Mouse (Mus musculus): ENCODE measurements around the gene Efhc1. TPM values are rescaled to one million over a fixed set of nuclear protein-coding genes. Genes with fewer than 3 reads are reported as not detected.

The Efhc1 gene
- total and polyA plus RNA-seq, 3 experiments = not detected

- Histone ChIP-seq H3K27ac (ENCODE audit: insufficient read depth, low read depth) (no peak overlapping the region), H3K9ac (ENCODE audit: insufficient read depth, low read depth) (no peak overlapping the region), H3K4me2 (ENCODE audit: insufficient read depth, low read depth, poor library complexity, severe bottlenecking) (no peak overlapping the region), H3K79me2 (replicated peaks; ENCODE audit: control insufficient read depth, extremely low read depth, insufficient read depth, poor library complexity, severe bottlenecking) (no peaks in the 10 kb centered on the region), H3K9me3 (replicated peaks; ENCODE audit: low read length) (no peaks in the 10 kb centered on the region), H3K4me3 (replicated peaks in 1 of 3; ENCODE audit: low read depth in 2 of 3, low read length in 2 of 3, poor library complexity in 1 of 3) (no peak overlapping the region), H3K4me1 (ENCODE audit: control insufficient read depth in 1 of 2, insufficient read depth in 2 of 2) (no peaks in the 10 kb centered on the region), H3K36me3 (replicated peaks in 1 of 2; ENCODE audit: control insufficient read depth in 1 of 2, insufficient read depth in 1 of 2, low read length in 1 of 2) (peaks cover 0 to 18% of the 10 kb centered on the region in 2 experiments), H3K27me3 (replicated peaks) (no peaks in the 10 kb centered on the region)
- dilution Hi-C loops (cut with MboI; ENCODE audit: extremely low pct_ligation_motif_present, extremely low pct_unique_long_range_greater_than_20kb, low sequenced_read_pairs) = no loop called here
- in situ Hi-C loops (cut with MboI; ENCODE audit: low pct_ligation_motif_present, low pct_unique_long_range_greater_than_20kb, low sequenced_read_pairs) = no loop called here
- no peak for DNase-seq (ENCODE audit: extremely low read depth)
- TF ChIP-seq ZKSCAN1 (IDR thresholded peaks at IDR 0.05; ENCODE audit: borderline replicate concordance, low read depth, low read length) = no peak
Observed at GRCm38 (mm10) chr1:21023101-21023500, 71.7 kb downstream of the Efhc1 start.

GRCm38 (mm10) chr1:21025203-21025602 lies 73.8 kb downstream of the Efhc1 start:
- Histone ChIP-seq H3K4me3 (replicated peaks in 1 of 3; ENCODE audit: low read depth in 2 of 3, low read length in 2 of 3, poor library complexity in 1 of 3) (no peak overlapping the region), H3K79me2 (replicated peaks; ENCODE audit: control insufficient read depth, extremely low read depth, insufficient read depth, poor library complexity, severe bottlenecking) (no peaks in the 10 kb centered on the region), H3K9me3 (replicated peaks; ENCODE audit: low read length) (no peaks in the 10 kb centered on the region), H3K27me3 (replicated peaks) (no peaks in the 10 kb centered on the region), H3K9ac (ENCODE audit: insufficient read depth, low read depth) (no peak overlapping the region), H3K4me2 (ENCODE audit: insufficient read depth, low read depth, poor library complexity, severe bottlenecking) (no peak overlapping the region), H3K4me1 (ENCODE audit: control insufficient read depth in 1 of 2, insufficient read depth in 2 of 2) (no peaks in the 10 kb centered on the region), H3K36me3 (replicated peaks in 1 of 2; ENCODE audit: control insufficient read depth in 1 of 2, insufficient read depth in 1 of 2, low read length in 1 of 2) (peaks cover 0 to 24% of the 10 kb centered on the region in 2 experiments), H3K27ac (ENCODE audit: insufficient read depth, low read depth) (no peak overlapping the region)
- in situ Hi-C loops (cut with MboI; ENCODE audit: low pct_ligation_motif_present, low pct_unique_long_range_greater_than_20kb, low sequenced_read_pairs) (no loop called here), dilution Hi-C loops (cut with MboI; ENCODE audit: extremely low pct_ligation_motif_present, extremely low pct_unique_long_range_greater_than_20kb, low sequenced_read_pairs) (no loop called here)
- TF ChIP-seq POLR2A (IDR thresholded peaks at IDR 0.05; ENCODE audit: low read depth, low read length) (no peak), ETS1 (conservative IDR thresholded peaks at IDR 0.05; ENCODE audit: low read depth, low read length) (no peak), CTCF (conservative IDR thresholded peaks at IDR 0.05 in 1 of 2, IDR thresholded peaks at IDR 0.05 in 1 of 2; ENCODE audit: low read depth in 2 of 2, low read length in 2 of 2) (no peak), ZMIZ1 (IDR thresholded peaks at IDR 0.05; ENCODE audit: low read depth, low read length) (no peak), ZKSCAN1 (IDR thresholded peaks at IDR 0.05; ENCODE audit: borderline replicate concordance, low read depth, low read length) (no peak), CHD1 (IDR thresholded peaks at IDR 0.05; ENCODE audit: low read depth, low read length) (no peak)
- no peak for DNase-seq (ENCODE audit: extremely low read depth)

- Histone ChIP-seq H3K36me3 (replicated peaks in 1 of 2; ENCODE audit: control insufficient read depth in 1 of 2, insufficient read depth in 1 of 2, low read length in 1 of 2) (peaks cover 0 to 33% of the 10 kb centered on the region in 2 experiments), H3K27me3 (replicated peaks) (no peaks in the 10 kb centered on the region), H3K4me1 (ENCODE audit: control insufficient read depth in 1 of 2, insufficient read depth in 2 of 2) (no peaks in the 10 kb centered on the region), H3K4me3 (replicated peaks in 1 of 3; ENCODE audit: low read depth in 2 of 3, low read length in 2 of 3, poor library complexity in 1 of 3) (no peak overlapping the region), H3K27ac (ENCODE audit: insufficient read depth, low read depth) (no peak overlapping the region), H3K4me2 (ENCODE audit: insufficient read depth, low read depth, poor library complexity, severe bottlenecking) (no peak overlapping the region), H3K79me2 (replicated peaks; ENCODE audit: control insufficient read depth, extremely low read depth, insufficient read depth, poor library complexity, severe bottlenecking) (no peaks in the 10 kb centered on the region), H3K9ac (ENCODE audit: insufficient read depth, low read depth) (no peak overlapping the region), H3K9me3 (replicated peaks; ENCODE audit: low read length) (no peaks in the 10 kb centered on the region)
- no peak for DNase-seq (ENCODE audit: extremely low read depth)
- in situ Hi-C loops (cut with MboI; ENCODE audit: low pct_ligation_motif_present, low pct_unique_long_range_greater_than_20kb, low sequenced_read_pairs) = no loop called here
- no peak for TF ChIP-seq RCOR1 (conservative IDR thresholded peaks at IDR 0.05; ENCODE audit: low read depth, low read length)
- TF ChIP-seq EP300 (IDR thresholded peaks at IDR 0.05; ENCODE audit: low read length) = no peak
- no peak for TF ChIP-seq ETS1 (conservative IDR thresholded peaks at IDR 0.05; ENCODE audit: low read depth, low read length)
- no peak for TF ChIP-seq ELF1 (IDR thresholded peaks at IDR 0.05; ENCODE audit: low read depth, low read length)
- TF ChIP-seq CHD2 (IDR thresholded peaks at IDR 0.05; ENCODE audit: low read length) = no peak
- TF ChIP-seq CTCF (conservative IDR thresholded peaks at IDR 0.05 in 1 of 2, IDR thresholded peaks at IDR 0.05 in 1 of 2; ENCODE audit: low read depth in 2 of 2, low read length in 2 of 2) = no peak
- TF ChIP-seq GABPA (IDR thresholded peaks at IDR 0.05; ENCODE audit: insufficient replicate concordance, low read depth, low read length) = no peak
- no peak for TF ChIP-seq E2F4 (IDR thresholded peaks at IDR 0.05; ENCODE audit: insufficient replicate concordance, low read depth, low read length)
- TF ChIP-seq IRF4 (IDR thresholded peaks at IDR 0.05; ENCODE audit: low read depth, low read length) = no peak
- dilution Hi-C loops (cut with MboI; ENCODE audit: extremely low pct_ligation_motif_present, extremely low pct_unique_long_range_greater_than_20kb, low sequenced_read_pairs) = no loop called here
Observed at GRCm38 (mm10) chr1:21026534-21026933, 75.1 kb downstream of the Efhc1 start.
